Mouse (Mus musculus): ENCODE results near the gene Gm4907.
"Not testable (repeated sequence)": the region's sequence is repeated elsewhere in the genome, so short reads cannot be mapped to it uniquely, and the experiment has no call there.

Gene Gm4907

DNA sequence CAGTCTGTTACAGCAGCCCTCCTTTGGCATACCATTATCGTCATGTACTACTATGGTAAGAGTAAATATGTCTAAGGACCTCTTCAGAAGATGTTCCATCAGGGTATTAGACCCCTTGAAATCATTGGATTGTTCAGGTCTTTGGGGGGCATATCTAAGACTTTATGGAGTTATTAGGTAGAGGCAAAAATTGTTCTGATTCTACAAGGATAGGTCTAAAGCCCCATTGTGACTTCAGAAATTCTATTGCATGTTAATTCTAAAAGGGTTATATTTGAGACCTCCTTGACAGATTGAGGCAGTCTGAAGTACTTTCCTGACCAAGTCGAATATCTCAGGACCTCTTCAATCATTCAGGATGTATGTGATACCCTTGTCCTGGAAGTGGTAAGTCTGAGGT lies at the start of gene Gm4907:
Gene Gm4907 (plus strand): TSS at position 301 of the 400 bp plus-strand sequence.
- DNase-seq (ENCODE audit: low read depth in 1 of 2, low spot score in 2 of 2): not testable (repeated sequence)

GRCm38 (mm10) chrX:23833784-23834183 lies 48.6 kb upstream of the Gm4907 start:
- DNase-seq (ENCODE audit: low read depth in 1 of 2, low spot score in 2 of 2): not testable (repeated sequence)

DNA sequence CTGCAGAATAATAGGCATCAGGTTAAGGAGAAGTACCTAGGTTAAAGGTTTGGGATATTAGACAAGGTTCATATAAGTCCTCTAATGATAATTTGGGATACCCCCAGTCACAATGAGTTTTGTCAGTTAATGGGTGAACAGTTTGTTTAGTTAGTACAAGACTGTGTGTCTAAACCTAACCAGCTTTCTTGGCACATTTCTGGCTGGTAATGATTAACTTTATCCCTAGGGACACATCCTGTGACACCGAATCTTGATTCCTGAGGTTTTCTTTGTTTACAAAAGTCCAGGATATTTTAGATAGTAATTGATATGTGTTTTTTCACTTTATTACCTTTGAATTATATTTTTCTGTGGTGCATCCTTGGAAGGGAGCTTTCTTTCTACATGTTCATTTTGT lies 41.4 kb upstream of the Gm4907 start:
- DNase-seq (ENCODE audit: low read depth in 1 of 2, low spot score in 2 of 2): no peak

DNA sequence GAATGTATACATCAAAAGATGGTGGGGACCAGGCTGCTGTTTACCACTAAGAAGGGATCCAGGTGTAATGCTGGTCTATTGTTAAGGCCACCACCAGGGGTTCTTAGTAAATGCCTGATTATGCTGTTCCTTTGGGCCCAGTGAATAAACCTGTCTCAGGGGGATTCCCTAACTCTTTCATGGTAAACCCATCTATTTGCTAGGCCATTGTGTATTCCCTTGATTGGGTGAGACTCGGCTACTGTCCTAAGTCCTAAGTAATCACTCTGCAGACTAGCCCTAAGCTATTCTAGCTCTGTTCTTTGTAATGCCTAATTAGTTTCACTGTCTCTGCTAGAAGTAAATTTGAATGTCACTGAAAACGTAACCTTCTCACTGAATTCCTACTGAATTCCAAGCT lies 71.8 kb downstream of the Gm4907 start:
- no peak for DNase-seq (ENCODE audit: low read depth in 1 of 2, low spot score in 2 of 2)

Data from monocyte, adult 2 months (primary cell).